9 mouse cellular contexts compared by ENCODE assay signal in the genomic region with DNA sequence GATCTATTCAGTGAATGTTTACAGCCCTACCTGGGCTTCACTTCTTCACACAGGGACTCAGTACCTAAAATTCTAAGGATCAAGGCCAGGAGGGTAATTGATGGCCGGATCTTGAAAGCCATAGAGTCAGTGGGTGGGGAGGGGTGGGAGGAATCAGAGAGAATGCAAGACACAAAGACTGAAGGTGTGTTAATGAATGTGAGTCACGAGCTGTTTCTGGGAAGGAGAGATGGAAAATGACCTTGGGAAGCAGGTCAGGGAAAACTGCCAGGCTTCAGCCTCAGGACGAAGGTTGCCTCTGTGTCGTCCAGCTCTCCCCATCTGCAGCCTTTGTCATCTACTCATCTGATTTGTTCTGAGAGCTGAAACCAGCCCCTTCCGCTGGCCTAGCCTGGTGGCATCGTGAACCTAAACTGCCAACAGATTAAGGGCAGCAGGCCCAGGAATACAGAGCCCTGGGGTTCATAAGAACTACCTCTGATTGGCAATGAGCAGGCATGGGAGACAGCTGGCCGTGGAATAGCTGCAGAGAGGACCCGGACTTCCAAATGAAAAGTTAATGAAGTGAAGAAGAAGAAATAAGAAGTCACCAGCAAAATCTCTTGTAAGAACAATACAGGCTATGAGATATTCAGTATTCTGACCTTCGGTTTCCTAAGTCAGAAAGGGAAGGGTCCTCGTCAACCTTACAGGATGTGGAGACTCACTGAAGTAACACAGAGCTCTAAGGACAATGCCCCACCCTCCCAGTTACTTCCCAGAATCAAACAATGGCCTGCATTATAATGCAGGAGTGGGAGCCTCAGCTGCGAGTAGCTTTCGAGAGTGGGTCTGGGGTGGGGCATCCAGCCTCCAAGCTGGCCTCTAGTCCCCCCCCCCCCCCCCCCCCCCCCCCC.
A peak's percentile ranks its signal among the peaks of the same experiment; 100 is the strongest.
DNase-seq lines count a peak whose midpoint lies in the region; ATAC-seq and TF ChIP-seq lines count a peak whose summit lies in the region.
"Had no signal": no experiment of that assay in that cellular context is flagged by ENCODE, and none has a peak within 500 bp of the region (broad histone marks: within the 10 kb centered on the region; RNA-seq: fewer than 3 reads in every experiment).

No protein-coding gene starts in this region.

- no peak overlapping the region for H3K4me3 ChIP-seq in embryonic facial prominence, embryonic 14.5 days (ENCODE audit: low read depth, low read length)
- no peak overlapping the region for H3K4me3 ChIP-seq in embryonic facial prominence, embryonic 10.5 days
- H3K4me3 ChIP-seq in lung, postnatal 0 days (ENCODE audit: low read depth, low read length): no peak overlapping the region
- no peak overlapping the region for H3K4me3 ChIP-seq in small intestine, adult 2 months (ENCODE audit: low read depth, low read length)
- H3K4me3 ChIP-seq: embryonic facial prominence, embryonic 12.5 days had no signal

- peak; percentile 27 for DNase-seq in embryonic facial prominence, embryonic 14.5 days (ENCODE audit: low spot score)
- no peak for DNase-seq in embryonic facial prominence, embryonic 10.5 days (ENCODE audit: low spot score)
- peak; percentile 72 for DNase-seq in lung, postnatal 0 days (ENCODE audit: low spot score)
- no peak for DNase-seq in lung, postnatal 14 days
- peak; percentile 39 for DNase-seq in heart, postnatal 4 days
- no peak for DNase-seq in frontal cortex, postnatal 14 days (ENCODE audit: low spot score in 2 of 2)
- DNase-seq in cerebellum, postnatal 36 days: no peak

- H3K9me3 ChIP-seq in embryonic facial prominence, embryonic 14.5 days (ENCODE audit: control insufficient read depth, low read length): peaks cover 6% of the 10 kb centered on the region; the same call in 1 of the 2 replicates
- H3K9me3 ChIP-seq in embryonic facial prominence, embryonic 10.5 days: peaks cover 6% of the 10 kb centered on the region; the same call in 1 of the 2 replicates
- H3K9me3 ChIP-seq in lung, postnatal 0 days (ENCODE audit: low read length): no peaks in the 10 kb centered on the region

- H3K4me1 ChIP-seq in embryonic facial prominence, embryonic 14.5 days (ENCODE audit: control insufficient read depth, insufficient read depth, low read length): peaks cover 6% of the 10 kb centered on the region
- H3K4me1 ChIP-seq in embryonic facial prominence, embryonic 10.5 days: peaks cover 19% of the 10 kb centered on the region
- H3K4me1 ChIP-seq in lung, postnatal 0 days (ENCODE audit: insufficient read depth, low read depth, low read length): no peaks in the 10 kb centered on the region; the same call in 1 of the 2 replicates
- no peaks in the 10 kb centered on the region; the same call in 1 of the 2 replicates for H3K4me1 ChIP-seq in small intestine, adult 2 months (ENCODE audit: control insufficient read depth, insufficient read depth, insufficient read length, low read length)
- H3K4me1 ChIP-seq: embryonic facial prominence, embryonic 12.5 days had no signal

- H3K27me3 ChIP-seq in embryonic facial prominence, embryonic 14.5 days (replicated peaks; ENCODE audit: control insufficient read depth, insufficient read depth, low read length): no peaks in the 10 kb centered on the region
- H3K27me3 ChIP-seq in embryonic facial prominence, embryonic 10.5 days (replicated peaks; ENCODE audit: low read depth, poor library complexity, severe bottlenecking): no peaks in the 10 kb centered on the region
- no peaks in the 10 kb centered on the region for H3K27me3 ChIP-seq in lung, postnatal 0 days (replicated peaks; ENCODE audit: insufficient read depth, low read length)
- H3K27me3 ChIP-seq in small intestine, adult 2 months (ENCODE audit: control insufficient read depth, insufficient read depth, low read length): no peaks in the 10 kb centered on the region
- H3K27me3 ChIP-seq: embryonic facial prominence, embryonic 12.5 days had no signal

- peak overlapping the region; percentile 28; the same call in 1 of the 2 replicates for H3K27ac ChIP-seq in embryonic facial prominence, embryonic 14.5 days (replicated peaks; ENCODE audit: low read depth, low read length)
- no peak overlapping the region for H3K27ac ChIP-seq in embryonic facial prominence, embryonic 10.5 days (replicated peaks)
- H3K27ac ChIP-seq in lung, postnatal 0 days (ENCODE audit: low read length): peak overlapping the region; percentile 82
- peak overlapping the region; percentile 21; the same call in 1 of the 2 replicates for H3K27ac ChIP-seq in small intestine, adult 2 months (ENCODE audit: insufficient read depth, low read depth, low read length)
- H3K27ac ChIP-seq: embryonic facial prominence, embryonic 12.5 days had no signal

- TF ChIP-seq EP300 in lung, postnatal 0 days (IDR thresholded peaks at IDR 0.05): peak; percentile 75

- WGBS in embryonic facial prominence, embryonic 14.5 days: 59% methylated on average over 12 of the region's 12 CpGs
- WGBS in embryonic facial prominence, embryonic 10.5 days: 51% methylated on average over 12 of the region's 12 CpGs
- 41% methylated on average over 12 of the region's 12 CpGs for WGBS in lung, postnatal 0 days
- WGBS in small intestine, adult 2 months: 52% methylated on average over 12 of the region's 12 CpGs

- H3K36me3 ChIP-seq in embryonic facial prominence, embryonic 14.5 days (ENCODE audit: control insufficient read depth, insufficient read depth, low read length): no peaks in the 10 kb centered on the region
- H3K36me3 ChIP-seq in embryonic facial prominence, embryonic 10.5 days (replicated peaks): no peaks in the 10 kb centered on the region
- no peaks in the 10 kb centered on the region for H3K36me3 ChIP-seq in lung, postnatal 0 days (ENCODE audit: insufficient read depth, low read length)
- H3K36me3 ChIP-seq in small intestine, adult 2 months (ENCODE audit: control insufficient read depth, insufficient read depth, low read length): no peaks in the 10 kb centered on the region
- H3K36me3 ChIP-seq: embryonic facial prominence, embryonic 12.5 days had no signal

- H3K9ac ChIP-seq in embryonic facial prominence, embryonic 14.5 days (ENCODE audit: low read depth, low read length): no peak overlapping the region
- no peak overlapping the region for H3K9ac ChIP-seq in lung, postnatal 0 days (replicated peaks; ENCODE audit: low read depth)
- H3K9ac ChIP-seq: embryonic facial prominence, embryonic 12.5 days had no signal

- no peak overlapping the region for H3K4me2 ChIP-seq in embryonic facial prominence, embryonic 14.5 days (ENCODE audit: low read depth, low read length)
- H3K4me2 ChIP-seq in lung, postnatal 0 days (replicated peaks; ENCODE audit: low read depth, low read length): no peak overlapping the region
- H3K4me2 ChIP-seq: embryonic facial prominence, embryonic 12.5 days had no signal

- no peak for TF ChIP-seq CTCF in lung, postnatal 0 days (IDR thresholded peaks at IDR 0.05)
- no peak for TF ChIP-seq CTCF in small intestine, adult 2 months (IDR thresholded peaks at IDR 0.05; ENCODE audit: extremely low read depth, insufficient read length, insufficient replicate concordance, low read depth, low read length)

- no peak for TF ChIP-seq POLR2A in small intestine, adult 2 months (IDR thresholded peaks at IDR 0.05; ENCODE audit: low read depth, low read length)

- no peak for ATAC-seq in embryonic facial prominence, embryonic 14.5 days (ENCODE audit: low read depth)
- peak; percentile 92 for ATAC-seq in lung, postnatal 0 days

Comparison
In these comparisons a context has a peak if more than half of its experiments do, and no peak if none do; other contexts are left out.
1. DNase-seq: peak in embryonic facial prominence, embryonic 14.5 days (single experiment), lung, postnatal 0 days (single experiment) and heart, postnatal 4 days (single experiment); none in embryonic facial prominence, embryonic 10.5 days (single experiment), lung, postnatal 14 days (single experiment), frontal cortex, postnatal 14 days (0 of 2) and cerebellum, postnatal 36 days (0 of 2).